Mouse (Mus musculus) cerebellum, postnatal 4 days (tissue): ENCODE data around the gene Prkcd.
"Not testable (repeated sequence)": the region's sequence is repeated elsewhere in the genome, so short reads cannot be mapped to it uniquely, and the experiment has no call there.

Source experiments
- DNase-seq, 2 experiments: peaks; one replicate each; pipeline ENCODE4 v3.0.0; 2022; ENCODE audit warnings: low spot score in 2 of 2, mixed read lengths in 1 of 2

The Prkcd gene

GRCm38 (mm10) chr14:30608176-30608575 is 17.8 kb downstream of the Prkcd start:
- no peak for DNase-seq

- no peak for DNase-seq
Observed at GRCm38 (mm10) chr14:30607696-30608095, 18.3 kb downstream of the Prkcd start.

GRCm38 (mm10) chr14:30606817-30607216 is 19.2 kb downstream of the Prkcd start:
- no peak for DNase-seq

- DNase-seq: no peak
Observed at GRCm38 (mm10) chr14:30597142-30597541, 28.9 kb downstream of the Prkcd start.

GRCm38 (mm10) chr14:30596407-30596806 is 29.6 kb downstream of the Prkcd start:
- DNase-seq: no peak

- DNase-seq: no peak
Observed at GRCm38 (mm10) chr14:30595576-30596313, 30.3 kb downstream of the Prkcd start.

- peak in 1 of 2 experiments; percentile 27 for DNase-seq
Observed at GRCm38 (mm10) chr14:30594092-30594695, 31.8 kb downstream of the Prkcd start.

GRCm38 (mm10) chr14:30593279-30594091 is 32.5 kb downstream of the Prkcd start:
- DNase-seq: peak; percentile 40 to 77

- peak; percentile 79 to 91 for DNase-seq
Observed at GRCm38 (mm10) chr14:30591417-30591816, 34.6 kb downstream of the Prkcd start.

GRCm38 (mm10) chr14:30590918-30591317 is 35.1 kb downstream of the Prkcd start:
- no peak for DNase-seq

- no peak for DNase-seq
Observed at GRCm38 (mm10) chr14:30590041-30590645, 35.9 kb downstream of the Prkcd start.

- no peak for DNase-seq
Observed at GRCm38 (mm10) chr14:30586780-30587461, 39.1 kb downstream of the Prkcd start.

- DNase-seq: no peak
Observed at GRCm38 (mm10) chr14:30585323-30585722, 40.7 kb downstream of the Prkcd start.

GRCm38 (mm10) chr14:30584497-30585251 is 41.3 kb downstream of the Prkcd start:
- DNase-seq: no peak

GRCm38 (mm10) chr14:30584077-30584476 is 41.9 kb downstream of the Prkcd start:
- DNase-seq: no peak

- DNase-seq: no peak
Observed at GRCm38 (mm10) chr14:30581238-30581637, 44.8 kb downstream of the Prkcd start.

- DNase-seq: no peak
Observed at GRCm38 (mm10) chr14:30579882-30580281, 46.1 kb downstream of the Prkcd start.

GRCm38 (mm10) chr14:30579180-30579579 is 46.8 kb downstream of the Prkcd start:
- no peak for DNase-seq

- not testable (repeated sequence) for DNase-seq
Observed at GRCm38 (mm10) chr14:30577303-30578062, 48.5 kb downstream of the Prkcd start.

GRCm38 (mm10) chr14:30576260-30576659 is 49.8 kb downstream of the Prkcd start:
- no peak for DNase-seq
